Mouse (Mus musculus): ENCODE results near the gene St3gal3. TPM values are rescaled to one million over a fixed set of nuclear protein-coding genes. Genes with fewer than 3 reads are reported as not detected.

The St3gal3 gene
- total RNA-seq, 2 experiments from 2014 or later: 46.0 to 47.4 TPM

DNA sequence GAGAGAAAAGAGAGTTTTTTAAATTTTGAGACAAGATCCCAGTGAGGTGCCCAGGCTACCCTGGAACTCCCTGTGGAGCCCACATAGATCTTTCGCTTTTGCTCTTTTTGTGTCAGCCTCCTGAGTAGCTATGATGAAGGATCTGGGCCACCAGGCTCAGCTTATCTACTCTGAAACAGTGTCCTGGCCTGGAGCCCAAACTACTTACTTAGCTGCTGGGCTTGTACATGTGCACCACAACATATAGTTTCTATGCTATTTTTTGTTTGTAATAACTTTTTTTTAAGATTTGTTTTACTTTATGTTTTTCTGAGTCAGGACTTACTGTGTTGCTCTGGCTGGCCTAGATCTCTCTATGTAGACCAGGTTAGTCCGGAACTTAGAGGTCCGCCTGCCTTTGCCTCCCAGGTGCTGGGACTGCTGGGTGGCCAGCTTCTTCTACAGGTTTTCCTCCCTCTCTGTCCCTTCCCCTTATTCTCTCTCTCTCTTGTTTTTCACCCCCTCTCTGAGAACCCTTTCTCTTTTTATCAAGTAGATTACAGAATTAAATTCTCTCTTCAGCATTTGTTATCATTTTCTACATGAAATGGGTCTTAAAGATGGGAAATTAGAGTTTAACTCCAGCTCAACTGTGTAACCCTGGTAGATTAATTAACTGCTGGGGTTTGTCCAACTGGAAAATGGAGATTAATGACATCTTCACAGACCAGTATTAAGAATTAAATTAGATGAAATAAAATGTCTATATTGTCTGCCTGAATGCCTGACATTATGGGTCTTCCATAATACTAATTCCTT is 29.3 kb downstream of the St3gal3 start:
- no peak for DNase-seq (ENCODE audit: extremely low spot score in 1 of 2, low spot score in 2 of 2)
- no peak for TF ChIP-seq CTCF (IDR thresholded peaks at IDR 0.05)
- no peak overlapping the region for H3K4me3 ChIP-seq
- no peak overlapping the region for H3K27ac ChIP-seq
- intact Hi-C loops (cut with DNase I): no loop called here

DNA sequence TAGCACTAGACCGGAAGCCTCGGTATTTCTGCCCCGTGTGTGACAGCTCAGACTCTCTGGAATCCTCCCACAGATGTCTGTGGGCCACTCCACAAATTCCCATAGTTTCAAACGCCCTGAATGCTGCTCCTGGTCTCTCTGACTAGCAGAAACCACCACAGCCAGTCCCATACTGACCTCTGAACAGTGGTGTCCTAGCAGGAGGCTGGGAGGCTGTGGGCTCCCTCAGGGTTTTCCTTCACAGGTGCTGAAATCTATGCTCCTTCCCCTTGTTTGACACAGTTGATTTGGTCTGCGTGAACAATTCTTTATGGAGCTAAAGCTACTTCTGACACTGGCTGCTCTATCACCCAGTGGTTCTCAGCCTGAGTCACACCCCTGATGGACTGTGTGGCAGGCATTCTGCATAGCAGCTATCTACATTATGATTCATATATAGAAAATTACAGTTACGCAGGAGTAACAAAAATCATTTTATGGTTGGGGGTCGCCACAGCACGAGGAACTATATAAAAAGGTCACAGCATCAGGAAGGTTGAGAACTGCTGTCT is 31.4 kb downstream of the St3gal3 start:
- Histone ChIP-seq H3K4me3 (no peak overlapping the region), H3K27ac (no peak overlapping the region)
- TF ChIP-seq CTCF (IDR thresholded peaks at IDR 0.05): no peak
- intact Hi-C loops (cut with DNase I): no loop called here
- no peak for DNase-seq (ENCODE audit: extremely low spot score in 1 of 2, low spot score in 2 of 2)

DNA sequence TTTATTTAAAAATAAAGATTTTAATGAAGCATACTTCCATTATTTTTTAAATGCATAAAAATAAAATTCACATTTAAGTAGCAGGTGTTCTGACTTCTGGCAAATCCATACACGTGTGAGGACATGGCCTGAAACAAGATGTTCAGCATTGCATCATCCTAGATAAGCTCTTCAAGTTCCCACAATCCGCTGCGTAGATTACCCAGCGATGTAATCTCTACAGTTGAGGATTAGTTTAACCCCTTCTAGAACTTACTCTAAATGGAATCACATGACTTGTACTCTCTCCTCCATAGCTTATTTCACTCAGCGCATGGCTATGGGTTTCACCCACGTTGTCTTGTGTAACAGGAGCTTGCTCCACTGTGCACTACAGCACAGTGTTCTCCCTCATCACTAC is 33.2 kb downstream of the St3gal3 start:
- H3K4me3 ChIP-seq: no peak overlapping the region
- intact Hi-C loops (cut with DNase I): no loop called here
- no peak overlapping the region for H3K27ac ChIP-seq
- no peak for DNase-seq (ENCODE audit: extremely low spot score in 1 of 2, low spot score in 2 of 2)
- no peak for TF ChIP-seq CTCF (IDR thresholded peaks at IDR 0.05)

DNA sequence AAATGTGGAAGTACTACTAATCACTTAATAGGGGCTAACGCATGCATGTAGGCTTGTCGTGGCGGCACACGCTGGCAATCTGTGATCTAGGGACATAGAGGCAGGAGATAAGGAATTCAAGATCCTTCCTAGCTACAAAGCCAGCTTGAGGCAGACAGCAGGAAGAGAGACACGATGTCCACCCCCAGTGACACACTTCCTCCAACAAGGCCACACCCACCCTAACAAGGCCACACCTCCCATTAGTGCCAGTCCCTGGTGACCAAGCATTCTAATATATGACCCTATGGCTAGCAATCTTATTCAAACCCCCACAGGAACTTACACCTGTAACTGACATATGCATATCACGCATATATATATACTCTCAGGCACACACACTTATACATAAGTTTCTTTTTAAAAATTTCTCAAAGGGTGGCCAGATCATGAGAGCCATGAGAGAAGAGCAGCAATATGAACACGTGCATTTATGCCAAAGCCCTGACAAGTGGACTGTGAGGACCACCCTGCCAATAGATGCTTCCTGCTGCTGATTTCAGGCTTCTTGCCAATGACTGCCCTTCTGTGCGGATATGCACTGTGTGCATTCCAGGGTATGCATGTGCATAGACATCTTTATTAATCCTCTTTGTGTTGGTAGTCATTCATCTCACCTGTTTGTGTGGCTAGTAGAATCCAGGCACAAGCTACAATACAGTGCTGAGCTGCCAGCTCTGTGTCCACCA is 34.9 kb downstream of the St3gal3 start:
- no peak for TF ChIP-seq CTCF (IDR thresholded peaks at IDR 0.05)
- intact Hi-C loops (cut with DNase I): no loop called here
- no peak overlapping the region for H3K27ac ChIP-seq
- no peak for DNase-seq (ENCODE audit: extremely low spot score in 1 of 2, low spot score in 2 of 2)
- no peak overlapping the region for H3K4me3 ChIP-seq

DNA sequence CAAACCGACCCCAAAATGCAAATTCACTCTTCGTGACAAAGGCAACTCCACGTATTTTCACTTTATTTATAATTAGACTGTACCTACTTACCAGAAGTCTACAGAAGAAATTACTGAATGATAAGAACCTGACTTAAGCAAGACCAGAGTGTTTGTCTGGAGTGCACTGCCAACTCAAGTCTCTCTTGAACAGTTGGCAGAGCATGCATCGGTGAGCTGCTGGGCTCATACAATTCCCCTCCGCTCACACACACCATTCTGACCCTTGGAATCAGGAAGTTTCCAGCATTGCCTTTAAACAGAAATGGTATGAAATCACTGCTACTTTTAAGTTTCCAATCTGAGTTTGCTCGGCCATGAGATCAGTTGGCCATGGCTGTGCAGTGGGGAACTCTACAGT is 36.1 kb downstream of the St3gal3 start:
- TF ChIP-seq CTCF (IDR thresholded peaks at IDR 0.05): no peak
- intact Hi-C loops (cut with DNase I): no loop called here
- no peak for DNase-seq (ENCODE audit: extremely low spot score in 1 of 2, low spot score in 2 of 2)
- no peak overlapping the region for H3K27ac ChIP-seq
- H3K4me3 ChIP-seq: no peak overlapping the region

DNA sequence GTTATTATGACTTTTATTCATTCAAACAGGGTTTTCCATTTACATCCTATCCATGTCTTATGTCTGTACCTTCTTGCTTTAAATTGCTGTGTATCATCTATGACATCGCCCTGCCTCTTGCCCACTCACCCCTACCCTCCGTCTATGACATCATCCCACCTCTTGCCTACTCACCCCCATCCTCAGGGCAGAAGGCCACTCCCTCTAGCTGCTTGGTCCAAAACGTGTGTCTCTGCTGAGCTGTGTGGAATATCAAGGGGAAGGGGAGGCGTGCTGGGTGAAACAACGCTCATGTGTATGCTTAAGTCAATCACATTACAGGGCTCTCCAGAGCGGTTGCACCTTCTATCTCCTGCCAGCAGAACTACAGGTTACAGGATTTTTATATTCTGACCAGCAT is 38.6 kb downstream of the St3gal3 start:
- Histone ChIP-seq H3K4me3 (no peak overlapping the region), H3K27ac (no peak overlapping the region)
- no peak for DNase-seq (ENCODE audit: extremely low spot score in 1 of 2, low spot score in 2 of 2)
- intact Hi-C loops (cut with DNase I): no loop called here
- no peak for TF ChIP-seq CTCF (IDR thresholded peaks at IDR 0.05)

DNA sequence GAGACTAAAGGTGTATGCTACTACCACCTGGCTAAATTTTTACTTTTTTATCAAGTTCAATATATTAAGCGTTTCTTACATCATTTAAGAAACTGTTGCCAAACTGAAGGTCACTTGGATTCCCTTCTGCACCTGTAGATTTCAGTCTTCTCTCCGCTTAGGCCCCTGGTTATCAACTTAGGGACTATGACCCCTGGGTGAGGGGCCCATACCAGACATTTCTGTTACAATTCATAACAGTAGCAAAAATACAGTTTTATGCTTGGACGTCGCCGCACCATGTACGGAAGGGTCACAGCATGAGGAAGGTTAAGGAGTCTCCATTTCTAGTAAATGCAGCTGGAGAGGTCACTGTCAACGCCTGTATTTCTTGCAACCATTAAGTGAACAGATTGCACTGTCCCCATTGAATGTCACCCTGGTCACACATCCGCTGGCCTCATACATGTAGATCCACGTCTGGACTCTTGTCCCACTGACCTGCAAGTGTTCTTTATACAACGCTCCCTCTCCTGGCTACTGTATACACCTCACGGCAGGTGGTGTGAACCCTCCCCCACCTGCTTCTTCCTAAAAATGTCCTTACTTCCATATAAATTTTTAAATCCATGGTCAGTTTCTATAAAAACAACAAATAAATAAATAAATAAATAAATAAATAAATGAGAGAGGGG is 41.8 kb downstream of the St3gal3 start:
- Histone ChIP-seq H3K4me3 (no peak overlapping the region), H3K27ac (no peak overlapping the region)
- no peak for DNase-seq (ENCODE audit: extremely low spot score in 1 of 2, low spot score in 2 of 2)
- TF ChIP-seq CTCF (IDR thresholded peaks at IDR 0.05): no peak
- intact Hi-C loops (cut with DNase I): loop anchor here (5.0 kb wide), 1 partner anchor 79 kb away; no protein-coding TSS in a partner anchor

DNA sequence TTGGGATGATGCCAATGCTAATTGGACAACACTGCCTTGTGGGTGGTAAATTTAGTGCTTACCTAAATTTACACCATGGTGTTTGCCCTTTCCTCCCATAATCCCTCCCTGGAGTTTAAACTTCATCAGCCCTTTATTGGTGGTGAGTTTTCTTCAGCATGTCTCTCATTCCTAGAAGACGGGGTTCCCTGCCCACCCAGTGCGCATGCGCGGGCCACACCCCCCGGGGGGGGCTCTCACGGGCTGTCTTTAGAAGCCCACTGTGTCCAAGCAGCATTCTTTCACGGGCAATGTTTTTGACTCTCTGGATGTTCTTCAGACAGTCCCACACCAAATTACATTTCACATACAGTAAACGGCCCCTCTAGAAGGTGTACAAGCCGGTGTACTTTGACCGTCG is 44.3 kb downstream of the St3gal3 start:
- no peak for TF ChIP-seq CTCF (IDR thresholded peaks at IDR 0.05)
- Histone ChIP-seq H3K4me3 (no peak overlapping the region), H3K27ac (no peak overlapping the region)
- no peak for DNase-seq (ENCODE audit: extremely low spot score in 1 of 2, low spot score in 2 of 2)
- intact Hi-C loops (cut with DNase I): loop anchor here (2.0 to 5.0 kb wide), 3 partner anchors 44 to 202 kb away; partner anchors contain the start of gene St3gal3

DNA sequence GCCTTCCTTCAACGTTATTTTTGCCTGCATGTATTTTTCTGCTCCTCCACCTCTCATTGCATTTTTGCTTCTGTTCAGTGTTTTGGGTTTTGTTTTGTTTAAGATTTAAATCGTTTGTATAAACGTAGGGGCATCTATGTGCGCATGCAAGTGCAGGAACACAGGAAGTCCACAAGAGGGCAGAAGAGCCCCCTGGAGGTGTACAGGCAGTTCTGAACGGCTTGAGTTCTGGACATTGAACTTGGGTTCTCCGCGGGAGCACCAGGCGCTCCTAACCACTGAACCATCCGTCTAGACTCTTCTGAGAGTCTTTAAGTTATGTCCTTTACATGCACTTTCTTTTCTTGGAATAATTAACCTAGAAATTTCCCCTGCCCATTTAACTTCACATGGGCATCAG is 44.8 kb downstream of the St3gal3 start:
- intact Hi-C loops (cut with DNase I): loop anchor here (2.0 to 10.0 kb wide), 5 partner anchors 45 to 485 kb away; partner anchors contain the start of gene St3gal3
- Histone ChIP-seq H3K4me3 (no peak overlapping the region), H3K27ac (no peak overlapping the region)
- peak in 1 of 2 experiments; percentile 38 for DNase-seq (ENCODE audit: extremely low spot score in 1 of 2, low spot score in 2 of 2)
- peak; percentile 89 for TF ChIP-seq CTCF (IDR thresholded peaks at IDR 0.05)

DNA sequence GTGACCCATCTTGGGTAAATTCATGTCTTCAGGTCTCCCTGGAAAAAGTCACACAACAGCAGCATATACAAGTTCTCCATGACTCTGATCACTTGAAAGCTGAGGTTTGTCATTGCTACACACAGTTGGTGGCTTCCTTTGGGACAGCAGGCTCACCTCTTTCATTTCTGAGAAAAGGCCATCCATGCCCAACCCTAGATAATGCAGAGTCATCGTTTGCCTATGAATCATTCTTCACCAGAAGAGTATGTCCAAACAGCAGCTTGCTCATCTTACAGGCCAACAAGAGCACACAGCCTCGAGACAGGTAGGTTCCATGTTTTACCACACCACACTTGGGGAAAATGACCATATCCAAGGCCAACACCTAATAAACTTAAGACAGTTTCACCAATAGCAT is 45.9 kb downstream of the St3gal3 start:
- intact Hi-C loops (cut with DNase I): loop anchor here (10.0 kb wide), 2 partner anchors 384 to 486 kb away; no protein-coding TSS in a partner anchor
- no peak for DNase-seq (ENCODE audit: extremely low spot score in 1 of 2, low spot score in 2 of 2)
- no peak overlapping the region for H3K27ac ChIP-seq
- no peak overlapping the region for H3K4me3 ChIP-seq
- TF ChIP-seq CTCF (IDR thresholded peaks at IDR 0.05): no peak

DNA sequence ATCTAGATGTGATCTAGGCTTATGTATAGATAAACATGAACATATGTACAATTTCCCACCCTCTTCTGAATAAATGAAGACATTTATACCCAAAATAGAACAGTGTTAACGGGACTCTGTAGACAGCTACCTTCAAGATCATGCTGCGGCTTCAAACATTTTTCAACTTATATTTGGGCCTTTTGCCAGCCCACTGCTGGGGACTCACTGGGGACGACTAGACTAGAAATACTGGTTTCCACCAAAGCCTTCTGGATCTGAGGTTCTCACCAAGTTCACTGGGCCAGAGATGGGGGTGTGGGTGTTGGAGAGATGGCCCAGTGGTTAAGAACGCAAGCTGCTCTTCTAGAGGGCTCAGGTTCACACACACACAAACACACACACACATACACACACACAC is 49.7 kb downstream of the St3gal3 start:
- intact Hi-C loops (cut with DNase I): loop anchor here (10.0 kb wide), 2 partner anchors 380 to 490 kb away; no protein-coding TSS in a partner anchor

More for the DNA sequence above, 49.7 kb downstream of the St3gal3 start:
- H3K4me3 ChIP-seq: no peak overlapping the region
- no peak for DNase-seq (ENCODE audit: extremely low spot score in 1 of 2, low spot score in 2 of 2)
- TF ChIP-seq CTCF (IDR thresholded peaks at IDR 0.05): no peak
- H3K27ac ChIP-seq: no peak overlapping the region
